In the genomic region with DNA sequence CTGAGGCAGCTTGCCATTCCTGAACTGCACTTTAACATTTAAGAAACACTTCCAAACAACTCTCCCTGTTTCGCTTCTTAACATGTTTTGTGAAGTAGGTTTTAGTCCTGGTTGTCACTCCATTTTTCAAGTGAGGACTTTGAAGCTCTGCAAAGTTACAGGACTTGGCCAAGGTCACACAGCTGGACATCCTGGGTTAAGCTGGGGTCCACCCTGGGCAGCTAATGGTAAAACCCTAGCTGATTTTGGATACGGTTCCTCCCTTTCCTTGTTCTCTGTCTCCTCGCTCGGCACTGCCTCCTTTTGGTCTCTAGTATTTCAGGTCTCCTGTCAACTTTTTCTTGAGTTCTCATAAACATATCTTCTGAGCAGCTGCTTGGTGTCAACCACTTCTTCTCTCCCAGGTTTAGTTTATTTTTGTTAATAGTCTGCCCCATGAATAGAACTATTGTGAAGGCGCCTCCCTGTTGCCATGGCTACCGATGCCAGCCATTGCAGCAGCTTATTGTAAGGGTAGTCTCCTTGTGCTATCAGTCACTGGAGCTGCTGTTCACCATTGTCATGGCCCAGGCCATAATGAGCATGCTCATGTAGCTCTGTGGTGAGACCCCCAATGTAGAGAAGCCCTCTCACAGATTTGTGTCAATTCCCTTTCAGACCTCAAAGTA, we compare ENCODE assay signal across 14 mouse cellular contexts.
A peak's percentile ranks its signal among the peaks of the same experiment; 100 is the strongest.
DNase-seq lines count a peak whose midpoint lies in the region; ATAC-seq and TF ChIP-seq lines count a peak whose summit lies in the region.
"Had no signal": no experiment of that assay in that cellular context is flagged by ENCODE, and none has a peak within 500 bp of the region (broad histone marks: within the 10 kb centered on the region; RNA-seq: fewer than 3 reads in every experiment).

No protein-coding gene starts in this region.

- H3K9ac ChIP-seq in hindbrain, embryonic 14.5 days, result no peak overlapping the region
- H3K9ac ChIP-seq in stomach, postnatal 0 days (ENCODE audit: low read length), result no peak overlapping the region
- H3K9ac ChIP-seq: limb, embryonic 12.5 days had no signal

- H3K36me3 ChIP-seq in hindbrain, embryonic 10.5 days, result no peaks in the 10 kb centered on the region
- H3K36me3 ChIP-seq in hindbrain, embryonic 14.5 days (replicated peaks; ENCODE audit: control insufficient read depth, insufficient read depth), result no peaks in the 10 kb centered on the region
- H3K36me3 ChIP-seq in stomach, postnatal 0 days (ENCODE audit: control insufficient read depth, insufficient read depth, low read length), result no peaks in the 10 kb centered on the region
- H3K36me3 ChIP-seq: limb, embryonic 12.5 days had no signal

- no peak overlapping the region for H3K4me2 ChIP-seq in hindbrain, embryonic 14.5 days (replicated peaks)
- H3K4me2 ChIP-seq in stomach, postnatal 0 days (replicated peaks; ENCODE audit: low read depth), result no peak overlapping the region
- H3K4me2 ChIP-seq: limb, embryonic 12.5 days had no signal

- TF ChIP-seq CTCF in stomach, postnatal 0 days (IDR thresholded peaks at IDR 0.05; ENCODE audit: low read depth), result no peak

- peaks cover 15% of the 10 kb centered on the region for H3K4me1 ChIP-seq in hindbrain, embryonic 10.5 days (replicated peaks)
- H3K4me1 ChIP-seq in hindbrain, embryonic 14.5 days (replicated peaks; ENCODE audit: control insufficient read depth, insufficient read depth, low read length), result no peaks in the 10 kb centered on the region
- no peaks in the 10 kb centered on the region for H3K4me1 ChIP-seq in stomach, postnatal 0 days (replicated peaks; ENCODE audit: control insufficient read depth, insufficient read depth)

- no peaks in the 10 kb centered on the region for H3K9me3 ChIP-seq in hindbrain, embryonic 10.5 days
- no peaks in the 10 kb centered on the region for H3K9me3 ChIP-seq in hindbrain, embryonic 14.5 days (ENCODE audit: control insufficient read depth, low read length)
- H3K9me3 ChIP-seq in stomach, postnatal 0 days (ENCODE audit: control insufficient read depth, low read length), result no peaks in the 10 kb centered on the region
- H3K9me3 ChIP-seq: limb, embryonic 12.5 days had no signal

- no peak overlapping the region for H3K4me3 ChIP-seq in hindbrain, embryonic 10.5 days
- no peak overlapping the region for H3K4me3 ChIP-seq in hindbrain, embryonic 14.5 days (replicated peaks; ENCODE audit: low read length)
- no peak overlapping the region for H3K4me3 ChIP-seq in stomach, postnatal 0 days (ENCODE audit: low read depth, low read length)
- H3K4me3 ChIP-seq: limb, embryonic 12.5 days had no signal

- H3K27ac ChIP-seq in hindbrain, embryonic 10.5 days, result peak overlapping the region; percentile 53
- H3K27ac ChIP-seq in hindbrain, embryonic 14.5 days, result no peak overlapping the region
- H3K27ac ChIP-seq in stomach, postnatal 0 days (replicated peaks), result no peak overlapping the region
- H3K27ac ChIP-seq: limb, embryonic 12.5 days had no signal

- 51% methylated on average over 6 of the region's 6 CpGs for WGBS in hindbrain, embryonic 10.5 days
- 43% methylated on average over 6 of the region's 6 CpGs for WGBS in hindbrain, embryonic 14.5 days
- 74% methylated on average over 6 of the region's 6 CpGs for WGBS in stomach, postnatal 0 days

- ATAC-seq in hindbrain, embryonic 14.5 days (ENCODE audit: low FRiP score), result no peak
- ATAC-seq in stomach, postnatal 0 days (ENCODE audit: low FRiP score, low TSS enrichment), result no peak
- ATAC-seq: lung, postnatal 0 days had no signal

- no peak for TF ChIP-seq EP300 in stomach, postnatal 0 days (optimal IDR thresholded peaks at IDR 0.05)

- DNase-seq in hindbrain, embryonic 10.5 days (ENCODE audit: low spot score), result peak; percentile 73
- no peak for DNase-seq in hindbrain, embryonic 14.5 days (ENCODE audit: low spot score)
- DNase-seq in embryo, embryonic 9.5 days (ENCODE audit: extremely low spot score), result peak; percentile 43
- peak; percentile 6 to 29 for DNase-seq in frontal cortex, postnatal 36 days (ENCODE audit: low spot score in 2 of 2)
- peak; percentile 75 for DNase-seq in retina, postnatal 1 day
- DNase-seq in adrenal gland, postnatal 25 days, result no peak
- no peak for DNase-seq in stomach, postnatal 0 days (ENCODE audit: low spot score)
- DNase-seq in ovary, postnatal 10 days (ENCODE audit: low spot score), result no peak
- DNase-seq: heart, adult 18-20 months; heart, postnatal 36 days; kidney, postnatal 36 days; thymus, postnatal 4 days had no signal

- H3K27me3 ChIP-seq in hindbrain, embryonic 10.5 days (ENCODE audit: insufficient read depth, poor library complexity, severe bottlenecking), result no peaks in the 10 kb centered on the region; the same call in 1 of the 2 replicates
- H3K27me3 ChIP-seq in hindbrain, embryonic 14.5 days (ENCODE audit: control insufficient read depth, insufficient read depth, low read length), result no peaks in the 10 kb centered on the region
- no peaks in the 10 kb centered on the region for H3K27me3 ChIP-seq in stomach, postnatal 0 days (ENCODE audit: control insufficient read depth, insufficient read depth, low read length)
- H3K27me3 ChIP-seq: limb, embryonic 12.5 days had no signal

Comparison
In these comparisons a context has a peak if more than half of its experiments do, and no peak if none do; other contexts are left out.
1. DNase-seq: peak in hindbrain, embryonic 10.5 days (single experiment), embryo, embryonic 9.5 days (single experiment), frontal cortex, postnatal 36 days (2 of 2) and retina, postnatal 1 day (single experiment); none in hindbrain, embryonic 14.5 days (single experiment), adrenal gland, postnatal 25 days (single experiment), stomach, postnatal 0 days (single experiment) and ovary, postnatal 10 days (single experiment).